8 mouse cellular contexts compared by ENCODE assay signal in genomic region chr1:96871528-96872360, GRCm38 (mm10). TPM values are rescaled to one million over a fixed set of nuclear protein-coding genes. Genes with fewer than 3 reads are reported as not detected.
A peak's percentile ranks its signal among the peaks of the same experiment; 100 is the strongest.
DNase-seq lines count a peak whose midpoint lies in the region; ATAC-seq and TF ChIP-seq lines count a peak whose summit lies in the region.

Slco4c1 (minus strand) TSS chr1:96872171.

- no peak within 1 kb of the TSS for H3K9ac ChIP-seq in embryonic facial prominence, embryonic 15.5 days
- H3K9ac ChIP-seq in hindbrain, postnatal 0 days (replicated peaks; ENCODE audit: low read length), result peak within 1 kb of the TSS; percentile 63

- WGBS in bone marrow, adult 2 months, result 1% methylated on average over 40 of the region's 40 CpGs
- 1% methylated on average over 40 of the region's 40 CpGs for WGBS in embryonic facial prominence, embryonic 15.5 days
- 2% methylated on average over 40 of the region's 40 CpGs for WGBS in hindbrain, postnatal 0 days

- DNase-seq in hindbrain, postnatal 0 days (ENCODE audit: low spot score), result peak; percentile 63
- DNase-seq in left cerebral cortex, adult 18-20 months (ENCODE audit: low spot score in 2 of 2), result peak; percentile 41 to 62
- DNase-seq in lung, postnatal 14 days, result peak; percentile 67
- DNase-seq in right cerebral cortex, adult 2 months (ENCODE audit: low spot score in 2 of 2), result peak; percentile 59 to 69

- H3K27me3 ChIP-seq in E14TG2a.4 (ENCODE audit: insufficient read depth, low read length), result no peaks in the 10 kb centered on the region
- H3K27me3 ChIP-seq in embryonic facial prominence, embryonic 15.5 days, result peaks cover 8% of the 10 kb centered on the region
- no peaks in the 10 kb centered on the region for H3K27me3 ChIP-seq in hindbrain, postnatal 0 days (ENCODE audit: insufficient read depth, low read length)

- peaks cover 55% of the 10 kb centered on the region for H3K4me1 ChIP-seq in E14TG2a.4 (replicated peaks; ENCODE audit: low read depth, low read length)
- no peaks in the 10 kb centered on the region for H3K4me1 ChIP-seq in bone marrow, adult 2 months (ENCODE audit: control insufficient read depth, insufficient read depth, low read length)
- peaks cover 10% of the 10 kb centered on the region; the same call in 1 of the 2 replicates for H3K4me1 ChIP-seq in embryonic facial prominence, embryonic 15.5 days
- no peaks in the 10 kb centered on the region for H3K4me1 ChIP-seq in hindbrain, postnatal 0 days (ENCODE audit: insufficient read depth, low read length)

- peak; percentile 14; the same call in 1 of the 2 replicates for TF ChIP-seq POLR2A in bone marrow, adult 2 months (IDR thresholded peaks at IDR 0.05; ENCODE audit: borderline replicate concordance, control insufficient read depth, low read depth, low read length)

- TF ChIP-seq CTCF in E14TG2a.4 (conservative IDR thresholded peaks at IDR 0.05; ENCODE audit: low read length), result no peak
- TF ChIP-seq CTCF in bone marrow, adult 2 months (IDR thresholded peaks at IDR 0.05; ENCODE audit: control insufficient read depth, insufficient read depth, low read length), result no peak
- TF ChIP-seq CTCF in hindbrain, postnatal 0 days (IDR thresholded peaks at IDR 0.05; ENCODE audit: low read depth), result no peak

- no peaks in the 10 kb centered on the region for H3K9me3 ChIP-seq in E14TG2a.4 (ENCODE audit: low read length)
- H3K9me3 ChIP-seq in embryonic facial prominence, embryonic 15.5 days (replicated peaks), result no peaks in the 10 kb centered on the region
- no peaks in the 10 kb centered on the region for H3K9me3 ChIP-seq in hindbrain, postnatal 0 days (ENCODE audit: low read length)

- H3K4me3 ChIP-seq in E14TG2a.4 (replicated peaks; ENCODE audit: low read length), result peak within 1 kb of the TSS; percentile 85
- peak within 1 kb of the TSS; percentile 58 for H3K4me3 ChIP-seq in bone marrow, adult 2 months (replicated peaks; ENCODE audit: control insufficient read depth, low read depth, low read length)
- H3K4me3 ChIP-seq in embryonic facial prominence, embryonic 15.5 days (replicated peaks), result peak within 1 kb of the TSS; percentile 46
- H3K4me3 ChIP-seq in hindbrain, postnatal 0 days (ENCODE audit: low read length), result peak within 1 kb of the TSS; percentile 57

- ATAC-seq in embryonic facial prominence, embryonic 15.5 days (ENCODE audit: insufficient number of reproducible peaks, low FRiP score, low TSS enrichment, low read depth), result peak; percentile 57
- ATAC-seq in hindbrain, postnatal 0 days, result peak; percentile 88
- no peak for ATAC-seq in activated CD4-positive, CD25-positive, alpha-beta regulatory T cell, adult 4 months

- peak within 1 kb of the TSS; percentile 83 for H3K27ac ChIP-seq in bone marrow, adult 2 months (ENCODE audit: control insufficient read depth, insufficient read depth, low read depth, low read length, poor library complexity)
- no peak within 1 kb of the TSS for H3K27ac ChIP-seq in embryonic facial prominence, embryonic 15.5 days (replicated peaks)
- H3K27ac ChIP-seq in hindbrain, postnatal 0 days, result peak within 1 kb of the TSS; percentile 49

- 0 out of 2 replicates have a peak, but pooled peaks cover 6% of the 10 kb centered on the region for H3K36me3 ChIP-seq in E14TG2a.4 (ENCODE audit: insufficient read depth, low read length)
- no peaks in the 10 kb centered on the region for H3K36me3 ChIP-seq in embryonic facial prominence, embryonic 15.5 days
- no peaks in the 10 kb centered on the region for H3K36me3 ChIP-seq in hindbrain, postnatal 0 days (ENCODE audit: insufficient read depth, low read length)

- H3K4me2 ChIP-seq in embryonic facial prominence, embryonic 15.5 days (replicated peaks), result peak within 1 kb of the TSS; percentile 88
- peak within 1 kb of the TSS; percentile 79 for H3K4me2 ChIP-seq in hindbrain, postnatal 0 days (ENCODE audit: low read depth, low read length)

RNA-seq across cellular contexts. Expression of gene Slco4c1, which starts in this region (rescaled TPM):
- 1.1 and 1.4 TPM in 2 replicates for polyA plus RNA-seq in bone marrow, adult 2 months (2011; ENCODE audit: insufficient read depth, insufficient read length, low replicate concordance, missing spikeins)
- polyA plus RNA-seq in embryonic facial prominence, embryonic 15.5 days (2015; fragmentation: Nextera tagmentation; extraction: Ambion mirVana), result 0.72 and 0.92 TPM in 2 replicates
- 1.4 and 2.4 TPM in 2 replicates for total RNA-seq in hindbrain, postnatal 0 days (2014; rRNA removed)
- polyA plus RNA-seq in hindbrain, postnatal 0 days (2015; fragmentation: Nextera tagmentation; extraction: Ambion mirVana), result 0.99 and 1.0 TPM in 2 replicates
- 1 to 10 TPM; 1.7 to 2.1 TPM for total RNA-seq in left cerebral cortex, adult 18-20 months (2021)
- polyA plus RNA-seq in activated CD4-positive, CD25-positive, alpha-beta regulatory T cell, adult 4 months (2017; shearing (Covaris generic)), result not detected

Comparison
In these comparisons a context has a peak if more than half of its experiments do, and no peak if none do; other contexts are left out.
1. Peak in ATAC-seq, H3K4me3 ChIP-seq and H3K4me2 ChIP-seq in embryonic facial prominence, embryonic 15.5 days; RNA of the gene not detected or under 1 TPM.